Mouse (Mus musculus): ENCODE results near the gene Rps6ka5.

Gene Rps6ka5

GRCm38 (mm10) chr12:100594700-100595099, 132.1 kb downstream of the Rps6ka5 start:
- DNase-seq (ENCODE audit: low spot score) = no peak

- DNase-seq (ENCODE audit: low spot score) = no peak
These were observed 140.2 kb downstream of the Rps6ka5 start for GRCm38 (mm10) chr12:100586601-100587000.

GRCm38 (mm10) chr12:100579221-100579620, 147.6 kb downstream of the Rps6ka5 start:
- no peak for DNase-seq (ENCODE audit: low spot score)

- DNase-seq (ENCODE audit: low spot score) = no peak
These were observed 148.5 kb downstream of the Rps6ka5 start for GRCm38 (mm10) chr12:100578291-100578690.

GRCm38 (mm10) chr12:100575739-100576138, 151.0 kb downstream of the Rps6ka5 start:
- no peak for DNase-seq (ENCODE audit: low spot score)

GRCm38 (mm10) chr12:100570522-100571072, 156.2 kb downstream of the Rps6ka5 start:
- no peak for DNase-seq (ENCODE audit: low spot score)

- DNase-seq (ENCODE audit: low spot score) = no peak
These were observed 158.0 kb downstream of the Rps6ka5 start for GRCm38 (mm10) chr12:100568831-100569230.

GRCm38 (mm10) chr12:100568105-100568504, 158.7 kb downstream of the Rps6ka5 start:
- DNase-seq (ENCODE audit: low spot score) = no peak

- DNase-seq (ENCODE audit: low spot score) = no peak
These were observed 159.2 kb downstream of the Rps6ka5 start for GRCm38 (mm10) chr12:100567627-100568026.

- no peak for DNase-seq (ENCODE audit: low spot score)
These were observed 173.1 kb downstream of the Rps6ka5 start for GRCm38 (mm10) chr12:100553675-100554074.

- DNase-seq (ENCODE audit: low spot score) = no peak
These were observed 174.8 kb downstream of the Rps6ka5 start for GRCm38 (mm10) chr12:100551972-100552371.

GRCm38 (mm10) chr12:100544194-100544567, 182.6 kb downstream of the Rps6ka5 start:
- DNase-seq (ENCODE audit: low spot score) = no peak

- no peak for DNase-seq (ENCODE audit: low spot score)
These were observed 183.2 kb downstream of the Rps6ka5 start for GRCm38 (mm10) chr12:100543437-100544193.

GRCm38 (mm10) chr12:100542494-100542893, 184.3 kb downstream of the Rps6ka5 start:
- DNase-seq (ENCODE audit: low spot score) = no peak

- no peak for DNase-seq (ENCODE audit: low spot score)
These were observed 184.7 kb downstream of the Rps6ka5 start for GRCm38 (mm10) chr12:100542076-100542475.

GRCm38 (mm10) chr12:100539158-100539714, 187.5 kb downstream of the Rps6ka5 start:
- DNase-seq (ENCODE audit: low spot score) = no peak

GRCm38 (mm10) chr12:100538445-100539157, 188.2 kb downstream of the Rps6ka5 start:
- no peak for DNase-seq (ENCODE audit: low spot score)

GRCm38 (mm10) chr12:100537091-100537490, 189.7 kb downstream of the Rps6ka5 start:
- DNase-seq (ENCODE audit: low spot score) = no peak

GRCm38 (mm10) chr12:100535028-100535427, 191.8 kb downstream of the Rps6ka5 start:
- DNase-seq (ENCODE audit: low spot score) = no peak

- DNase-seq (ENCODE audit: low spot score) = no peak
These were observed 192.8 kb downstream of the Rps6ka5 start for GRCm38 (mm10) chr12:100534028-100534427.

- DNase-seq (ENCODE audit: low spot score) = no peak
These were observed 193.6 kb downstream of the Rps6ka5 start for GRCm38 (mm10) chr12:100533209-100533608.

GRCm38 (mm10) chr12:100531740-100532139, 195.0 kb downstream of the Rps6ka5 start:
- no peak for DNase-seq (ENCODE audit: low spot score)

- no peak for DNase-seq (ENCODE audit: low spot score)
These were observed 195.9 kb downstream of the Rps6ka5 start for GRCm38 (mm10) chr12:100530871-100531270.
